Mouse (Mus musculus): ENCODE data around the gene Itgb7. TPM values are rescaled to one million over a fixed set of nuclear protein-coding genes. Genes with fewer than 3 reads are reported as not detected.
A peak's percentile ranks its signal among the peaks of the same experiment; 100 is the strongest.

Itgb7 gene
- polyA plus RNA-seq, 1 experiment: 2.0 TPM

GRCm38 (mm10) chr15:102224992-102225617, 6.6 kb downstream of the Itgb7 start:
- Histone ChIP-seq H3K36me3 (ENCODE audit: control insufficient read depth, insufficient read depth) (no peaks in the 10 kb centered on the region), H3K27me3 (ENCODE audit: control insufficient read depth, insufficient read depth, insufficient read length) (no peaks in the 10 kb centered on the region), H3K4me2 (ENCODE audit: low read depth) (peak overlapping the region; percentile 68), H3K79me2 (ENCODE audit: control insufficient read depth, insufficient read depth) (no peaks in the 10 kb centered on the region), H3ac (ENCODE audit: control insufficient read depth, insufficient read length) (no peak overlapping the region), H3K4me3 (no peak overlapping the region)
- TF ChIP-seq REST (IDR thresholded peaks at IDR 0.05; ENCODE audit: insufficient read depth, insufficient read length) (no peak), USF1 (IDR thresholded peaks at IDR 0.05; ENCODE audit: low read depth) (no peak), MYOG (IDR thresholded peaks at IDR 0.05; ENCODE audit: control insufficient read depth in 1 of 3, insufficient read depth in 1 of 3, insufficient read length in 2 of 3, low read depth in 2 of 3) (no peak), MYOD1 (IDR thresholded peaks at IDR 0.05; ENCODE audit: control insufficient read depth in 1 of 3, insufficient read length in 2 of 3, low read depth in 2 of 3) (no peak), E2F4 (IDR thresholded peaks at IDR 0.05; ENCODE audit: insufficient read depth) (no peak)

GRCm38 (mm10) chr15:102224186-102224991, 7.4 kb downstream of the Itgb7 start:
- Histone ChIP-seq H3K27me3 (ENCODE audit: control insufficient read depth, insufficient read depth, insufficient read length) (no peaks in the 10 kb centered on the region), H3ac (ENCODE audit: control insufficient read depth, insufficient read length) (no peak overlapping the region), H3K4me3 (no peak overlapping the region), H3K79me2 (ENCODE audit: control insufficient read depth, insufficient read depth) (no peaks in the 10 kb centered on the region), H3K36me3 (ENCODE audit: control insufficient read depth, insufficient read depth) (no peaks in the 10 kb centered on the region), H3K4me2 (ENCODE audit: low read depth) (peak overlapping the region; percentile 68)
- TF ChIP-seq CEBPB (IDR thresholded peaks at IDR 0.05; ENCODE audit: insufficient read depth, poor library complexity, severe bottlenecking) (no peak), MYOD1 (IDR thresholded peaks at IDR 0.05; ENCODE audit: control insufficient read depth in 1 of 3, insufficient read length in 2 of 3, low read depth in 2 of 3) (peak in 2 of 3 experiments; percentile 16 to 29), MYOG (IDR thresholded peaks at IDR 0.05; ENCODE audit: control insufficient read depth in 1 of 3, insufficient read depth in 1 of 3, insufficient read length in 2 of 3, low read depth in 2 of 3) (peak in 1 of 3 experiments; percentile 45), E2F4 (IDR thresholded peaks at IDR 0.05; ENCODE audit: insufficient read depth) (no peak), REST (IDR thresholded peaks at IDR 0.05; ENCODE audit: insufficient read depth, insufficient read length) (no peak), SRF (IDR thresholded peaks at IDR 0.05; ENCODE audit: control insufficient read depth, insufficient read length, low read depth) (no peak)

GRCm38 (mm10) chr15:102222386-102222785, 9.4 kb downstream of the Itgb7 start:
- Histone ChIP-seq H3K4me3 (no peak overlapping the region), H3K36me3 (ENCODE audit: control insufficient read depth, insufficient read depth) (no peaks in the 10 kb centered on the region), H3K27me3 (ENCODE audit: control insufficient read depth, insufficient read depth, insufficient read length) (no peaks in the 10 kb centered on the region), H3K79me2 (ENCODE audit: control insufficient read depth, insufficient read depth) (no peaks in the 10 kb centered on the region), H3ac (ENCODE audit: control insufficient read depth, insufficient read length) (no peak overlapping the region), H3K4me2 (ENCODE audit: low read depth) (no peak overlapping the region)
- no peak for TF ChIP-seq POLR2A (IDR thresholded peaks at IDR 0.05; ENCODE audit: insufficient read length, low read depth)
- TF ChIP-seq E2F4 (IDR thresholded peaks at IDR 0.05; ENCODE audit: insufficient read depth): no peak
- TF ChIP-seq MYOD1 (IDR thresholded peaks at IDR 0.05; ENCODE audit: control insufficient read depth in 1 of 3, insufficient read length in 2 of 3, low read depth in 2 of 3): no peak
- no peak for TF ChIP-seq POLR2AphosphoS2 (IDR thresholded peaks at IDR 0.05; ENCODE audit: insufficient read length, low read depth)
- TF ChIP-seq MAX (IDR thresholded peaks at IDR 0.05; ENCODE audit: low read depth): no peak
- TF ChIP-seq TCF3 (IDR thresholded peaks at IDR 0.05; ENCODE audit: insufficient read length, low read depth): no peak

- H3K79me2 ChIP-seq (ENCODE audit: control insufficient read depth, insufficient read depth): no peaks in the 10 kb centered on the region
- no peak overlapping the region for H3ac ChIP-seq (ENCODE audit: control insufficient read depth, insufficient read length)
- TF ChIP-seq SRF (IDR thresholded peaks at IDR 0.05; ENCODE audit: control insufficient read depth, insufficient read length, low read depth) (no peak), MYOD1 (IDR thresholded peaks at IDR 0.05; ENCODE audit: control insufficient read depth in 1 of 3, insufficient read length in 2 of 3, low read depth in 2 of 3) (no peak), POLR2A (IDR thresholded peaks at IDR 0.05; ENCODE audit: insufficient read length, low read depth) (peak; percentile 36), USF1 (IDR thresholded peaks at IDR 0.05; ENCODE audit: low read depth) (no peak), MYOG (IDR thresholded peaks at IDR 0.05; ENCODE audit: control insufficient read depth in 1 of 3, insufficient read depth in 1 of 3, insufficient read length in 2 of 3, low read depth in 2 of 3) (no peak), E2F4 (IDR thresholded peaks at IDR 0.05; ENCODE audit: insufficient read depth) (no peak), TCF3 (IDR thresholded peaks at IDR 0.05; ENCODE audit: insufficient read length, low read depth) (no peak), POLR2AphosphoS2 (IDR thresholded peaks at IDR 0.05; ENCODE audit: insufficient read length, low read depth) (peak; percentile 87), CEBPB (IDR thresholded peaks at IDR 0.05; ENCODE audit: insufficient read depth, poor library complexity, severe bottlenecking) (no peak)
- H3K27me3 ChIP-seq (ENCODE audit: control insufficient read depth, insufficient read depth, insufficient read length): no peaks in the 10 kb centered on the region
- peaks cover 30% of the 10 kb centered on the region for H3K36me3 ChIP-seq (ENCODE audit: control insufficient read depth, insufficient read depth)
- H3K4me2 ChIP-seq (ENCODE audit: low read depth): no peak overlapping the region
- H3K4me3 ChIP-seq: no peak overlapping the region
Measured at GRCm38 (mm10) chr15:102217325-102217724, 14.4 kb downstream of the Itgb7 start.

- TF ChIP-seq USF1 (IDR thresholded peaks at IDR 0.05; ENCODE audit: low read depth): no peak
- no peak for TF ChIP-seq POLR2A (IDR thresholded peaks at IDR 0.05; ENCODE audit: insufficient read length, low read depth)
- no peak for TF ChIP-seq MAX (IDR thresholded peaks at IDR 0.05; ENCODE audit: low read depth)
- TF ChIP-seq MYOD1 (IDR thresholded peaks at IDR 0.05; ENCODE audit: control insufficient read depth in 1 of 3, insufficient read length in 2 of 3, low read depth in 2 of 3): no peak
- no peak for TF ChIP-seq POLR2AphosphoS2 (IDR thresholded peaks at IDR 0.05; ENCODE audit: insufficient read length, low read depth)
- TF ChIP-seq TCF3 (IDR thresholded peaks at IDR 0.05; ENCODE audit: insufficient read length, low read depth): no peak
- no peak for TF ChIP-seq CEBPB (IDR thresholded peaks at IDR 0.05; ENCODE audit: insufficient read depth, poor library complexity, severe bottlenecking)
- no peak for TF ChIP-seq E2F4 (IDR thresholded peaks at IDR 0.05; ENCODE audit: insufficient read depth)
- TF ChIP-seq TCF12 (IDR thresholded peaks at IDR 0.05; ENCODE audit: insufficient read depth, poor library complexity, severe bottlenecking): no peak
- Histone ChIP-seq H3K4me2 (ENCODE audit: low read depth) (no peak overlapping the region), H3K36me3 (ENCODE audit: control insufficient read depth, insufficient read depth) (peaks cover 37% of the 10 kb centered on the region), H3K79me2 (ENCODE audit: control insufficient read depth, insufficient read depth) (no peaks in the 10 kb centered on the region), H3K4me3 (no peak overlapping the region), H3K27me3 (ENCODE audit: control insufficient read depth, insufficient read depth, insufficient read length) (no peaks in the 10 kb centered on the region), H3ac (ENCODE audit: control insufficient read depth, insufficient read length) (no peak overlapping the region)
Measured at GRCm38 (mm10) chr15:102216459-102217228, 15.1 kb downstream of the Itgb7 start.
